Mouse (Mus musculus) spleen, adult 2 months (tissue): ENCODE data around the gene Ypel3.

Source experiments
- CTCF ChIP-seq: fragments of 200-500 bp; IDR thresholded peaks from 2 replicates; pipeline ENCODE4 v1.5.1; 2011; ENCODE audit warnings: mild to moderate bottlenecking, inconsistent platforms; ENCODE audit not compliant: insufficient read depth, insufficient read length, insufficient replicate concordance; ENCODE audit errors: extremely low read depth
- POLR2A ChIP-seq: fragments of 200-500 bp; IDR thresholded peaks from 2 replicates; pipeline ENCODE4 v1.6.1; 2011; ENCODE audit warnings: low read depth, low read length, inconsistent platforms

DNA sequence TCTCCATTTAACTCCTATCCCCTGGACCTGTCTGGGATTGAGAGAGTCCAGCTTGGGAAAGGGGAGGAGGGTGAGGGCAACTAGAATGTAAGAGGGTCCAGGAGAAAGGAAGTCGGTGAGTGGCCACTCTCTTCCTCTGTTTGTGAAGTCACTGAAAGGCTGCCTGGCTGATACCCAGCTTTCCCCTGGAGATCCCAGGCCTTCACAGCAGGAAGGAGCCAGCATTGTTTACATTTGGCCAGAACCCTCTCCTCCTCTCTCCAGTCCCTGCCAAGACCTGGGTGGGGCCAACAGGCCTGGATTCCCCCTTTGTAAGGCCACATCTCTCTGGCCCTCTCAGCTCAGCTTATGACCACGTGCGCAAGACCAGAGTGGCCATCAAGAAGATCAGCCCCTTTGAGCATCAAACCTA, 16.4 kb upstream of the Ypel3 start:
- TF ChIP-seq POLR2A (no peak), CTCF (no peak)
